Mouse (Mus musculus) midbrain, embryonic 14.5 days (tissue): ENCODE results near the gene Shc2. TPM values are rescaled to one million over a fixed set of nuclear protein-coding genes. Genes with fewer than 3 reads are reported as not detected.

Experiments
- ATAC-seq: fragments of 200-750 bp; cut with Nextera tagmentation; 2 replicates; pipeline ENCODE4 v1.8.0; 2017; ENCODE audit warnings: moderate number of reproducible peaks, moderate library complexity; ENCODE audit not compliant: low FRiP score, low TSS enrichment
- DNase-seq: peaks from one replicate; pipeline ENCODE4 v3.0.0-alpha.2; 2015
- H3K27ac ChIP-seq: fragments of 300-500 bp; sonication (generic); replicated peaks from 2 replicates; pipeline ENCODE4 v1.5.1; 2014; ENCODE audit warnings: mild to moderate bottlenecking, low read depth, low read length, moderate library complexity
- H3K27me3 ChIP-seq: fragments of 300-500 bp; sonication (generic); 2 replicates; pipeline ENCODE4 v1.6.1; 2014; ENCODE audit warnings: low read length, control low read depth, mixed read lengths; ENCODE audit not compliant: control insufficient read depth, insufficient read depth
- H3K36me3 ChIP-seq: fragments of 300-500 bp; sonication (generic); 2 replicates; pipeline ENCODE4 v1.6.1; 2014; ENCODE audit warnings: low read length, control low read depth; ENCODE audit not compliant: control insufficient read depth, insufficient read depth
- H3K4me1 ChIP-seq: fragments of 300-500 bp; sonication (generic); 2 replicates; pipeline ENCODE4 v1.6.1; 2014; ENCODE audit warnings: mild to moderate bottlenecking, antibody characterized with exemption, low read length, control low read depth; ENCODE audit not compliant: control insufficient read depth, insufficient read depth
- H3K4me2 ChIP-seq: fragments of 300-500 bp; sonication (generic); 2 replicates; pipeline ENCODE4 v1.6.1; 2014; ENCODE audit warnings: mild to moderate bottlenecking, low read length, moderate library complexity
- H3K4me3 ChIP-seq: fragments of 300-500 bp; sonication (generic); replicated peaks from 2 replicates; pipeline ENCODE4 v1.5.1; 2014; ENCODE audit warnings: low read depth, low read length
- H3K9ac ChIP-seq: fragments of 300-500 bp; sonication (generic); replicated peaks from 2 replicates; pipeline ENCODE4 v1.6.1; 2014; ENCODE audit warnings: mild to moderate bottlenecking, low read length, moderate library complexity
- H3K9me3 ChIP-seq: fragments of 300-500 bp; sonication (generic); 2 replicates; pipeline ENCODE4 v1.6.1; 2016; ENCODE audit warnings: low read length, control low read depth, mixed read lengths; ENCODE audit not compliant: control insufficient read depth
- WGBS: fragments of 180-500 bp; shearing (Covaris S2); extraction: QIAGEN DNeasy Blood & Tissue Kit; methylation state at CpG from one replicate; pipeline ENCODE4 v1.1.7; 2014; 5-methylcytosine and 5-hydroxymethylcytosine counted together
- polyA plus RNA-seq: library from polyadenylated mRNA; unstranded; fragments of >200 nt; fragmentation: Nextera tagmentation; extraction: Ambion mirVana; gene quantifications from 2 replicates; pipeline ENCODE4 v1.2.1, GENCODE M21; 2014

The Shc2 gene
- polyA plus RNA-seq, 1 experiment from 2014 or later = 17.2 TPM

GRCm38 (mm10) chr10:79575754-79576153 is 62.0 kb downstream of the Shc2 start:
- DNase-seq (no peak), ATAC-seq (no peak)
- H3K4me2 ChIP-seq = no peak overlapping the region
- no peaks in the 10 kb centered on the region for H3K4me1 ChIP-seq
- H3K27ac ChIP-seq = no peak overlapping the region
- WGBS = 75% methylated on average over 6 of the region's 6 CpGs
- H3K36me3 ChIP-seq = no peaks in the 10 kb centered on the region
- no peaks in the 10 kb centered on the region for H3K27me3 ChIP-seq
- no peaks in the 10 kb centered on the region for H3K9me3 ChIP-seq
- no peak overlapping the region for H3K4me3 ChIP-seq
- H3K9ac ChIP-seq = no peak overlapping the region

DNA sequence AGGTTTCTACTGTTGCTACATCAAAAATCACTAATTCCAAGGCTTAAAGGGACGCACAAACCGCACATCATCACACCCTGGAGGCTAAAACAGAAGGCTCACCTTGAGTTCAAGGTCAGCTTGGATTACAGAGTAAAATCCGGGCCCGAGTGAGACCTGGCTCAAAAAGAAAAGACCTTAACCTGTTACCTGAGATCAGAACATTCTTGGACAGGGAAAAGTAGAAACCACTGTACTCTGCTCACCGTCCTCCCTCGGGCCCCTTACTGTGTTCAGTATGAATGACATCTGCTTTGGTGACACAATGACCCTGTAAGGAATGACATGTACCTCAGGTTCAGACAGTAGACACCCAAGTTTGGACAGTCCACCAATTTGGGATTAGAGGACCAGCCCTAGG is 62.9 kb downstream of the Shc2 start:
- no peaks in the 10 kb centered on the region for H3K9me3 ChIP-seq
- H3K27ac ChIP-seq = no peak overlapping the region
- no peak overlapping the region for H3K4me2 ChIP-seq
- H3K4me3 ChIP-seq = no peak overlapping the region
- no peaks in the 10 kb centered on the region for H3K27me3 ChIP-seq
- H3K4me1 ChIP-seq = no peaks in the 10 kb centered on the region
- no peak for DNase-seq
- WGBS = 93% methylated on average over 6 of the region's 6 CpGs
- no peak for ATAC-seq
- H3K36me3 ChIP-seq = no peaks in the 10 kb centered on the region
- no peak overlapping the region for H3K9ac ChIP-seq

DNA sequence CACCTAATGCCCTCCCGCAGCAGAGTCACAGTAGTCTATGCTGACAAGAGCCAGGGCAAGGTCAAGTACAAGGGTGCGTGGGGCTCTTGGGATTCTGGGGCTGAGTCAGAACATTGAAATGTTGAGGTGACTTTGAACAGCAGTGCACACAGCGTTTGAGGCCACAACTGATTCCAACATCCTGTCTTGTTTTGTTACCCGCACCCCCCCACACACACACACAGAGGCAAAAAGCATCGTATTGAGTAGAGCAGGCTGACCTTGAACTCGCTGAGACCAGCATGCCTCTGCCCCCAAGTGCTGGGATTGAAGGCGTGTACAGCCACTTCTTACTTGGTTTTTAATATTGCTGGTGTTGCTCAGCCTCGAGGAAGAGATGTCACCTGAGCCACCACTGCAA is 63.4 kb downstream of the Shc2 start:
- 87% methylated on average over 8 of the region's 8 CpGs for WGBS
- DNase-seq = no peak
- H3K36me3 ChIP-seq = no peaks in the 10 kb centered on the region
- no peaks in the 10 kb centered on the region for H3K27me3 ChIP-seq
- no peaks in the 10 kb centered on the region for H3K9me3 ChIP-seq
- ATAC-seq = no peak
- H3K4me1 ChIP-seq = no peaks in the 10 kb centered on the region
- no peak overlapping the region for H3K27ac ChIP-seq
- no peak overlapping the region for H3K4me3 ChIP-seq
- no peak overlapping the region for H3K4me2 ChIP-seq
- no peak overlapping the region for H3K9ac ChIP-seq

GRCm38 (mm10) chr10:79573611-79574010 is 64.1 kb downstream of the Shc2 start:
- ATAC-seq (no peak), DNase-seq (no peak)
- no peaks in the 10 kb centered on the region for H3K4me1 ChIP-seq
- H3K4me2 ChIP-seq = no peak overlapping the region
- H3K4me3 ChIP-seq = no peak overlapping the region
- H3K27me3 ChIP-seq = no peaks in the 10 kb centered on the region
- no peaks in the 10 kb centered on the region for H3K9me3 ChIP-seq
- H3K27ac ChIP-seq = no peak overlapping the region
- H3K36me3 ChIP-seq = no peaks in the 10 kb centered on the region
- WGBS = 81% methylated on average over 6 of the region's 6 CpGs
- H3K9ac ChIP-seq = no peak overlapping the region

DNA sequence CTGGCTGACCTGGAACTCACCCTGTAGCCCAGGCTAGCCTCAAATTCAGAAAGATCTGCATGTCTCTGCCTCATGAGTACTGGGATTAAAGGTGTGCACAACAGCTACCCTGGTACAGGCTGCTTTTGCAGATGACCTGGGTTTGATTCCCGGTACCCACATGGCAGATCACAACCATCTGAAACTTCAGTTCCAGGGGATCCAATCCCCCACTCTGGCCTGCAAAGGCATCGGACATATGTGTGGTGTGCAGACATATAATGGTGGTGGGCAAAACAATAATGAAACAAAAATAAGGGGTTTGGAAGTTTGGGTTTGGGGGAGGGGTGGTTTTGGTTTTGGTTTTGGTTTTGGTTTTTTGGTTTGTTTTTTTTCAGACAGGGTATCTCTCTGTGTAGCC is 66.4 kb downstream of the Shc2 start:
- 96% methylated on average over 2 of the region's 2 CpGs for WGBS

DNA sequence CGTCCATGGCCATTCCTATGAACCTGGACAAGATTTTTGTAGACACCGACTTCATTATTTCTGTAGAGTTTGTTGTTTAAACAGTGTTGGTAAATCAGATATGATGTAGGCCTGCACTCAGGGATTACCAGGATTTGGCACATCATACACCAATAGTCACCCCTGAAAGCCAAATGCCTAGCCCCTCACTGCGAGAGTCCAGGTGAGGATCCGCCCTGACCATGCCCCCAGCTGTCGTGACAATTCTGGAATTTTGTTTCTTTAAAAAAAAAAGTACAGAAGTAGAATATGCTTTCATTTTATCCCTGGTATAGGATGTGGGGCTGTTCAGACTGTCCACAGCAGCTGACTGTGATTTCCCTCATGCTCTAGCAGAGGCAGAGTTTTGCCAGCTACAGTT is 67.8 kb downstream of the Shc2 start:
- ATAC-seq = no peak
- no peaks in the 10 kb centered on the region for H3K36me3 ChIP-seq
- WGBS = 90% methylated on average over 5 of the region's 5 CpGs

More for the DNA sequence above, 66.4 kb downstream of the Shc2 start:
- no peaks in the 10 kb centered on the region for H3K27me3 ChIP-seq
- H3K4me3 ChIP-seq = no peak overlapping the region
- DNase-seq = no peak
- no peaks in the 10 kb centered on the region for H3K4me1 ChIP-seq
- H3K9ac ChIP-seq = no peak overlapping the region
- H3K27ac ChIP-seq = no peak overlapping the region
- H3K4me2 ChIP-seq = no peak overlapping the region
- no peaks in the 10 kb centered on the region for H3K9me3 ChIP-seq
- H3K36me3 ChIP-seq = no peaks in the 10 kb centered on the region
- no peak for ATAC-seq

More for the DNA sequence above, 67.8 kb downstream of the Shc2 start:
- DNase-seq = no peak
- H3K4me1 ChIP-seq = no peaks in the 10 kb centered on the region
- peaks cover under 1% of the 10 kb centered on the region; the same call in 1 of the 2 replicates for H3K9me3 ChIP-seq
- H3K27ac ChIP-seq = no peak overlapping the region
- H3K9ac ChIP-seq = no peak overlapping the region
- H3K4me2 ChIP-seq = no peak overlapping the region
- H3K27me3 ChIP-seq = no peaks in the 10 kb centered on the region
- H3K4me3 ChIP-seq = no peak overlapping the region

Other genes with a start within 250 kb of the Shc2 start
- not detected in 2 replicates for gene Vmn2r83, start 169.2 kb downstream of the Shc2 start, polyA plus RNA-seq
- gene Plpp2, start 104.1 kb downstream of the Shc2 start, polyA plus RNA-seq = 14.7 and 19.1 TPM in 2 replicates
- gene Mier2, start 82.7 kb downstream of the Shc2 start, polyA plus RNA-seq = 48.8 and 64.3 TPM in 2 replicates
- gene Theg, start 50.6 kb downstream of the Shc2 start, polyA plus RNA-seq = not detected in 2 replicates
- 0.84 and 1.4 TPM in 2 replicates for gene C2cd4c, start 23.9 kb downstream of the Shc2 start, polyA plus RNA-seq
- gene Odf3l2, start 7.8 kb upstream of the Shc2 start, polyA plus RNA-seq = 0.17 and 0.40 TPM in 2 replicates
- gene Madcam1, start 26.6 kb upstream of the Shc2 start, polyA plus RNA-seq = 0.31 and 1.00 TPM in 2 replicates
- 94.4 and 110 TPM in 2 replicates for gene Tpgs1, start 31.5 kb upstream of the Shc2 start, polyA plus RNA-seq
- 80.4 and 94.9 TPM in 2 replicates for gene Cdc34, start 44.3 kb upstream of the Shc2 start, polyA plus RNA-seq
- gene Gzmm, start 51.1 kb upstream of the Shc2 start, polyA plus RNA-seq = 1.1 and 1.5 TPM in 2 replicates
- 680 and 689 TPM in 2 replicates for gene Bsg, start 66.6 kb upstream of the Shc2 start, polyA plus RNA-seq
- gene Hcn2, start 78.7 kb upstream of the Shc2 start, polyA plus RNA-seq = 0.89 and 1.9 TPM in 2 replicates
- gene Polrmt, start 108.7 kb upstream of the Shc2 start, polyA plus RNA-seq = 35.9 and 39.8 TPM in 2 replicates
- gene Fgf22, start 117.2 kb upstream of the Shc2 start, polyA plus RNA-seq = 0.87 and 1.0 TPM in 2 replicates
- gene Rnf126, start 129.0 kb upstream of the Shc2 start, polyA plus RNA-seq = 92.8 and 94.6 TPM in 2 replicates
- gene Fstl3, start 139.4 kb upstream of the Shc2 start, polyA plus RNA-seq = 0.80 and 1.5 TPM in 2 replicates
- gene Prss57, start 153.0 kb upstream of the Shc2 start, polyA plus RNA-seq = 0.30 TPM in 1 of 2 replicates, not detected in the other
- 270 and 307 TPM in 2 replicates for gene Palm, start 155.7 kb upstream of the Shc2 start, polyA plus RNA-seq
- 0.45 and 1.5 TPM in 2 replicates for gene Misp, start 183.1 kb upstream of the Shc2 start, polyA plus RNA-seq
- 47.5 and 74.0 TPM in 2 replicates for gene Ptbp1, start 216.5 kb upstream of the Shc2 start, polyA plus RNA-seq
- 14.9 and 16.7 TPM in 2 replicates for gene Prtn3, start 236.6 kb upstream of the Shc2 start, polyA plus RNA-seq
- gene Plppr3, start 236.7 kb upstream of the Shc2 start, polyA plus RNA-seq = 342 and 375 TPM in 2 replicates
- gene Elane, start 248.3 kb upstream of the Shc2 start, polyA plus RNA-seq = not detected in 2 replicates